Mouse (Mus musculus) embryonic facial prominence, embryonic 10.5 days (tissue): ENCODE measurements around the gene 4933405L10Rik. TPM values are rescaled to one million over a fixed set of nuclear protein-coding genes. Genes with fewer than 3 reads are reported as not detected.

ENCODE experiments used
- DNase-seq: peaks from one replicate; pipeline ENCODE4 v3.0.0-alpha.2; 2017; ENCODE audit warnings: low spot score
- H3K27ac ChIP-seq: fragments of 300-500 bp; sonication (generic); replicated peaks from 2 replicates; pipeline ENCODE4 v1.5.1; 2016; ENCODE audit warnings: mild to moderate bottlenecking
- H3K27me3 ChIP-seq: fragments of 300-500 bp; sonication (generic); replicated peaks from 2 replicates; pipeline ENCODE4 v1.6.1; 2016; ENCODE audit warnings: low read depth, mild to moderate bottlenecking; ENCODE audit not compliant: poor library complexity, severe bottlenecking
- H3K36me3 ChIP-seq: fragments of 300-500 bp; sonication (generic); replicated peaks from 2 replicates; pipeline ENCODE4 v1.6.1; 2016; ENCODE audit warnings: mild to moderate bottlenecking, moderate library complexity
- H3K4me1 ChIP-seq: fragments of 300-500 bp; sonication (generic); 2 replicates; pipeline ENCODE4 v1.6.1; 2016
- H3K4me3 ChIP-seq: fragments of 300-500 bp; sonication (generic); 2 replicates; pipeline ENCODE4 v1.5.1; 2016; ENCODE audit warnings: mild to moderate bottlenecking, moderate library complexity
- H3K9me3 ChIP-seq: fragments of 300-500 bp; sonication (generic); 2 replicates; pipeline ENCODE4 v1.6.1; 2016; ENCODE audit warnings: mild to moderate bottlenecking
- WGBS: fragments of 180-500 bp; shearing (Covaris S2); methylation state at CpG from one replicate; pipeline ENCODE4 v1.1.7; 2016; 5-methylcytosine and 5-hydroxymethylcytosine counted together
- polyA plus RNA-seq: library from polyadenylated mRNA; unstranded; fragments of >200 nt; fragmentation: Nextera tagmentation; extraction: Ambion mirVana; gene quantifications from 2 replicates; pipeline ENCODE4 v1.2.1, GENCODE M21; 2016

Gene 4933405L10Rik
- polyA plus RNA-seq, 1 experiment from 2014 or later = not detected

DNA sequence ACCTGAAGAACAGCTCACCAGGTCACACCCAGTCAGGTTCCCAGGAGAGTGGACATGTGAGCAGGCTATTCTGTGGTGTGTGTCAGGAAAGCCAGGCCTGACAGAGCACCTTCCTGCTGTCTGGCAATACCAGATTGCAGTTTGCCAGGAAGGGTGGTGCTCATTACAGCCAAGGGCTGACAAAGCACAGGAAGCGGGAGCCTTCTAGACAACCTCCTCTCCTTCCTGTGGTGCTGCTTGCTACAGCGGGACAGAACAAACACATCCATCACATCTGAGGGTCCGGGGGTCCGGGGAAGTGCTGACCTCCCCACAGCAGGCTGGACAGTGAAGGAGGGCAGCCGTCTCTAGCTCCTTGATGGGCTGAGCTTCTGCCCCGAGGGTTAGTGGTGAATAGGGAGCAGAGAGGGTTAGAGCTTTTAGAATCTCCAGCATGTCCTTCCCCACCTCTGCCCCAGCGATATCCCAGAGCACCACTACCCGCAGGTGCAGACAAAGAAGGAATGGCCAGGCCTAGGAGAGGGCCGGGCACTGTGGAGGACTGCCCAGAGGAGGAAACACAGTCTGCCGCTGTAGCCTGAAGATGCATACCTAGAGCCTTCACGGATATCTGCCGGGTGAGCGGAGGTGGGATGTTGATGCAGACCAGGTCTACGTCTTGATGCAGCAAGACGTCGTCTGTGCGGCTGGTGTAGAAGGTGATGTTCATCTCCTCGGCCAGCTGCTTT, 20.1 kb downstream of the 4933405L10Rik start:
- H3K4me3 ChIP-seq = no peak overlapping the region
- DNase-seq = no peak
- H3K27me3 ChIP-seq = no peaks in the 10 kb centered on the region
- no peak overlapping the region for H3K27ac ChIP-seq
- H3K36me3 ChIP-seq = peaks cover 49% of the 10 kb centered on the region
- H3K4me1 ChIP-seq = no peaks in the 10 kb centered on the region
- WGBS = 83% methylated on average over 18 of the region's 18 CpGs
- H3K9me3 ChIP-seq = no peaks in the 10 kb centered on the region

DNA sequence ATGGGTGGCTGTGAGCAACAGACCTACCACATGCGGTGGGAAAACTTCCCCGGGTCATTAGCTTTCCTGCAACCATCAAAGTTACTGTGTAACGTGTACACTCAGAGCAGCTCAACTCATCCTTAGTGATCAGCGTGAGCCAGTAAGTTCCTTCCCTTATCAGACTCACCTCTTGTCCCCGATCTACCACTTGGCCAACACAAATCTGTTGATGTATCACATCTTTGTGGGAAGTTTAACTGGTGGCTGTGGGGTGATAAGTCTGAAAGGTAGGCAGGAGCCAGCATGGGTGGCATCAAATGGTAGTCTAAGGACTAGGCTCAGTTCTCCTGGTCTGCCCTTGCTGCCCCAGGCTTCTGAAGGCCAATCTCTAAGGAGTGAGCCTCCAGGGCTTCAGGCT, 24.7 kb downstream of the 4933405L10Rik start:
- no peak overlapping the region for H3K27ac ChIP-seq
- no peaks in the 10 kb centered on the region for H3K27me3 ChIP-seq
- H3K36me3 ChIP-seq = peaks cover 15% of the 10 kb centered on the region
- no peak overlapping the region for H3K4me3 ChIP-seq
- H3K4me1 ChIP-seq = no peaks in the 10 kb centered on the region
- H3K9me3 ChIP-seq = no peaks in the 10 kb centered on the region
- WGBS = 91% methylated on average over 5 of the region's 5 CpGs
- DNase-seq = no peak

DNA sequence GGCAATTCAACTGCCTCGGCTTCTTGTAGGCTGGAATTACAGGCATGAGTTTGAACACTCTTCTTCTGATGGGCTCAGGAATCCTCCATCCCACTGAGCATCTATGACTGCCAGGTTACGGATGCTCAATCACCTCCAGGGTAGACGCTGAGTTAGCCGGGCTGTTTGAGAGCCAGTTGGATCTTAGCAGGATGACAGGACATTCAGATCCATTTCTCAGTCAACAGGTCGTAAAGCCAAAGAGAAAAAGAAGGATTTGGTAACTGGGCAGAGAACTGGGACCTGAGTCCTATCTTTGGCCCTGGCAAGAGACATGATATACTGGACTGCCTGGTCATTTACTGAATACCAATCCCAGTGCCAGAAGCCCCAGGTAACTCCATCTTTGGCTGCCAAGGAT, 31.8 kb downstream of the 4933405L10Rik start:
- WGBS = 92% methylated on average over 5 of the region's 5 CpGs
- H3K9me3 ChIP-seq = no peaks in the 10 kb centered on the region
- no peak overlapping the region for H3K4me3 ChIP-seq
- H3K4me1 ChIP-seq = peaks cover 5% of the 10 kb centered on the region
- H3K36me3 ChIP-seq = peaks cover 17% of the 10 kb centered on the region
- no peak overlapping the region for H3K27ac ChIP-seq
- H3K27me3 ChIP-seq = no peaks in the 10 kb centered on the region
- DNase-seq = no peak

DNA sequence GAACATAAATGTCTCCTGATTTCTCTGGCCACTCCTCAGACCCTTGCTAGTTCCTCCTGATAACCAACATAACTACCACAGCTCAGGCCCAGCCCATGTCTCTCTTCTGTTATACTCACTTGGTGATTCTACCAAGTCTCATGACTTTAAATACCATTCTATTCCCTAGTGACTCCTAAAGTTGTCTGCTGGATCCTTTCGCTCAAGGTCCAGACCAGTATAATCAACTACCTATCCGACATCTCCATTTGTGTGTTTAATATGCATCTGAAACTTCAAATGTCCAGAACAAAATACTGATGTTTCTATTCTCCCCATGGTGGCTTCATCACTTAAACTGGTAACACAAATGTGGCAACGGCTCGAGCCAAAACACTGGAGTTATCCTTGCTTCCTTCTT, 35.8 kb downstream of the 4933405L10Rik start:
- Histone ChIP-seq H3K4me1 (peaks cover 13% of the 10 kb centered on the region), H3K4me3 (no peak overlapping the region), H3K9me3 (no peaks in the 10 kb centered on the region), H3K27me3 (no peaks in the 10 kb centered on the region), H3K27ac (no peak overlapping the region), H3K36me3 (peaks cover 17% of the 10 kb centered on the region)
- DNase-seq = no peak
- 89% methylated on average over 4 of the region's 4 CpGs for WGBS

DNA sequence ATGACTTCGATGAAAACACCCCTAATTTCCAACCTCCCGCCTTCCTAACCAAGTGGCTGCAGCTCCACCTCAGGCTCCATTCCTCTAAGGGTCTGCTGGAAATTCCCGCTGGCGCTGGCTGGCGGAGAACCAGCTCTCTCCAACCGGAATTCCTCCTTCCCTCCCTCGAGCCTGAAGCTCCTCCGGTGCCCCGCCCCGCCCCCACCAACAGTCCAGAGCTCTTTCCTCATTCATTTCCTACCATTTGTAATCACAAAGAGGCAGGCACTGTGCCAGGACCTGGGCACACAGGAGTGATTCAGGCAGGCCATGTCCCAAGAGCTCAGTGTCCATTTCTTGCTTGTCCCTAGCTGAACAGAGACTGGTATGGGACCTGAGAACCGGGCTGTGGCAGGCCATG, 43.2 kb downstream of the 4933405L10Rik start:
- Histone ChIP-seq H3K4me3 (peak overlapping the region; percentile 33), H3K36me3 (peaks cover 23% of the 10 kb centered on the region), H3K9me3 (no peaks in the 10 kb centered on the region), H3K4me1 (peaks cover 32% of the 10 kb centered on the region), H3K27ac (peak overlapping the region; percentile 72), H3K27me3 (no peaks in the 10 kb centered on the region)
- peak; percentile 55 for DNase-seq
- WGBS = 13% methylated on average over 11 of the region's 11 CpGs

DNA sequence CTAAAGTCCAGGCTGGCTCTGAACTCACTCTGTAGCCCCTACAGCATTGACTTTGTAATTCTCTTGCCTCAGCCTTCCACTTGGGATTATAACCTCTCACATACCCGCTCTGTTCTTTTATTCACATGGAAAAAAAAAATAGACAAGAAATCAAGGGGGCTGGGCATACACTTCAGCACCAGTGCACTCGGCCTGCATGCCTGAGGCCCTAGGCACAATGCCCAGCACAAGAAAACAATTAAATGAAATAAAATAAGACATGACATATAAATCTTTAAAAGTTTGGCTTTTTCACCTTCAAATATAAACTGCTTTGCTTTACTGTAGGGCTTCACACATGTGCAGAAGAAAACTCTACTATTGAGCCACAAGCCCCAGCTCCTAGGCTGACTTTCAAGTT, 46.5 kb downstream of the 4933405L10Rik start:
- Histone ChIP-seq H3K27me3 (no peaks in the 10 kb centered on the region), H3K4me1 (peaks cover 31% of the 10 kb centered on the region), H3K36me3 (peaks cover 20% of the 10 kb centered on the region), H3K4me3 (no peak overlapping the region), H3K27ac (no peak overlapping the region), H3K9me3 (no peaks in the 10 kb centered on the region)
- no peak for DNase-seq
- 82% methylated on average over 2 of the region's 2 CpGs for WGBS

DNA sequence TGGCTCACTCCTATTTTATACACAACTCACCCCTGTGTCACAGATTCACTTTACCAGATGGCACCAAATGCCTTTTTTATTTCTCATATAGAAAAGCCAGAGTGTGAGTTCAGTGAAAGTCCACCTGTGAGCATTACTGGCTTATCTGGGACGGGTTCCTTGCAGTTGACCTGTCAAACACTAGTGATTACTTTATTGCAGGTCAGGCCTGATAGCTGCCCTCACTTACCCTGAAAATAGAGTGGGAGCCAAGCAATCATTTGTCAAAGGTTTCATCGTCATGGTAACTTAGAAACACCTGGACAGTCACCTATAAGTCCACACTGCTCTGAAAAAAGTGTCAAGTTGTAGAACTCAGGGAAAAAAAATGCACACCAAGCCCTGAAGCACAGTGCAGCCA, 47.2 kb downstream of the 4933405L10Rik start:
- Histone ChIP-seq H3K9me3 (no peaks in the 10 kb centered on the region), H3K4me3 (no peak overlapping the region), H3K4me1 (peaks cover 28% of the 10 kb centered on the region), H3K27me3 (no peaks in the 10 kb centered on the region), H3K27ac (no peak overlapping the region), H3K36me3 (peaks cover 20% of the 10 kb centered on the region)
- WGBS = 83% methylated on average over 2 of the region's 2 CpGs
- no peak for DNase-seq

DNA sequence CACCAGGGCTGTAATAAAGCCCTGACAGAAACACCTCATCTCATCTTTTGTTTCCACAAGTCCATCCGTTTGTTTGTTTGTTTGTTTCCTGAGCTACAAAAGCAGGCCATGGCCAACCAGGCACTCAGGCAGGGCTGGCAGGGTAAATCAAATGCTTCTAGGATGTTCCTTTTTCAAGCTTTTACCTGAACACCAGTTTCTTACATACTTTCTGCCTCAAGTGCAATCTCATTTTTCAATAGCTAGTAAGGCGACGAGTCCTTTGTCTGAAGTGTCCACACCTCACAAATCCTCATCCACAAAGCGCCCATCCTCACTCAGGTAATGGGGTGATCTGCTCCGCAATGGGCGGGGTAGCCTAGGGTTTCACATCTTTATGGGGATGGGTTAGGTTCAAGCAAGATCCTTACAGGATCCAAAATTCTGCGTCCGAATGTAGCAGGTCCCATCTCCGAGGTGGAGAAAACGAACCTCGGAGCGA, 50.4 kb downstream of the 4933405L10Rik start:
- Histone ChIP-seq H3K9me3 (no peaks in the 10 kb centered on the region), H3K27me3 (no peaks in the 10 kb centered on the region), H3K36me3 (peaks cover 20% of the 10 kb centered on the region), H3K27ac (peak overlapping the region; percentile 91), H3K4me3 (peak overlapping the region; percentile 98), H3K4me1 (peaks cover 12% of the 10 kb centered on the region)
- DNase-seq = no peak
- WGBS = 2% methylated on average over 12 of the region's 12 CpGs

DNA sequence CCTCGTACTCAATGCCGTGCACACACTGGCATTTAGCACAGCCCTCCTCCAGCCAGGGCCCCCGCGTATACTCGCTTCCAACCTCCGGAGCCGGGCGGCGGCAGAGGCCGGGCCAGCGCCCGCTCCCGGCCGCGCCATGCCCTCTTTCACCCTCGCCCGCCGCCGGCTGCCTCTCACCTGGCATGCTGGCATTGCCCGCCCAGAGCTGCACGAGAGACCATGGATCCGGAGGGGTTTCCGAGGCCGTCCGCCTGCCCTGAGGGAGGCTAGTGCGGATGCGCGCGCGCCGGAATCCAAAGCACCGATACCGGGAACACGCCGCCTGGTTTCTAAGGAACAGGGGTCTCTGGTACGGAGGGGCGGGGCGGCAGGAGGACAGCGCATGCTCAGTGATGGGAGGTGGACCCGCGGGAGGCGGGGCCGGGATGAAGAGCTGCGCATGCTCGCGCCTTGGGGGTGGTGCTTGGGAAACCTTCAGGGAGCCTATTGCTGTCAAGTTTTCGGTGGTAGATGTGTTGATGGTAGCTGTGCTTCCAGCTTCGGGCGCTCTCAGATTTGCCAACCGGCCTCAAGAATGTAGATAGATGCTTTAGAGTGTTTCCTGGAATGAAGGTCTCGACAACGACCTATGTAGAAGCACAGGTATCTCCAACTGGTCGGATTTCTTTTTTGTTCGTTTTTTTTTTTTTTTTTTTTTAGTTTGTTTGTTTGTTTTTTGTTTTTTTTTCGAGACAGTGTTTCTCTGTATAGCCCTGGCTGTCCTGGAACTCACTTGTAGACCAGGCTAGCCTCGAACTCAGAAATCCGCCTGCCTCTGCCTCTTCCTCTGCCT, 51.0 kb downstream of the 4933405L10Rik start, which contains the start of gene Gfod2:
Gfod2 (minus strand) TSS at position 388 of the 832 bp plus-strand sequence.
- Histone ChIP-seq H3K4me1 (peaks cover 12% of the 10 kb centered on the region), H3K27me3 (no peaks in the 10 kb centered on the region), H3K36me3 (peaks cover 15% of the 10 kb centered on the region), H3K4me3 (peak within 1 kb of the TSS; percentile 98), H3K9me3 (no peaks in the 10 kb centered on the region), H3K27ac (peak within 1 kb of the TSS; percentile 91)
- WGBS = 5% methylated on average over 57 of the region's 57 CpGs
- peak; percentile 99 for DNase-seq

Other genes starting within 250 kb of the 4933405L10Rik start
- gene Tppp3, start 236.1 kb upstream of the 4933405L10Rik start, polyA plus RNA-seq = 35.7 and 48.8 TPM in 2 replicates
- 19.2 and 20.5 TPM in 2 replicates for gene Zdhhc1, start 210.8 kb upstream of the 4933405L10Rik start, polyA plus RNA-seq
- gene Hsd11b2, start 188.9 kb upstream of the 4933405L10Rik start, polyA plus RNA-seq = 18.8 and 22.2 TPM in 2 replicates
- gene Atp6v0d1, start 141.6 kb upstream of the 4933405L10Rik start, polyA plus RNA-seq = 64.7 and 64.9 TPM in 2 replicates
- 13.5 and 15.9 TPM in 2 replicates for gene Ripor1, start 102.4 kb upstream of the 4933405L10Rik start, polyA plus RNA-seq
- 136 and 137 TPM in 2 replicates for gene Ctcf, start 71.1 kb upstream of the 4933405L10Rik start, polyA plus RNA-seq
- gene Agrp, start 70.3 kb upstream of the 4933405L10Rik start, polyA plus RNA-seq = 0.59 and 0.64 TPM in 2 replicates
- gene Carmil2, start 21.4 kb upstream of the 4933405L10Rik start, polyA plus RNA-seq = 1.5 TPM in 2 replicates
- gene Acd, start 6.6 kb upstream of the 4933405L10Rik start, polyA plus RNA-seq = 67.7 and 72.6 TPM in 2 replicates
- 15.1 and 16.8 TPM in 2 replicates for gene Pard6a, start 6.5 kb upstream of the 4933405L10Rik start, polyA plus RNA-seq
- 49.3 and 54.0 TPM in 2 replicates for gene Enkd1, start 555 bp downstream of the 4933405L10Rik start, polyA plus RNA-seq
- gene Gfod2, start 51.0 kb downstream of the 4933405L10Rik start, polyA plus RNA-seq = 34.7 and 36.6 TPM in 2 replicates
- gene Ranbp10, start 119.7 kb downstream of the 4933405L10Rik start, polyA plus RNA-seq = 11.4 and 12.1 TPM in 2 replicates
- gene Tsnaxip1, start 120.1 kb downstream of the 4933405L10Rik start, polyA plus RNA-seq = 0.19 and 0.40 TPM in 2 replicates
- 49.6 and 51.2 TPM in 2 replicates for gene Cenpt, start 145.6 kb downstream of the 4933405L10Rik start, polyA plus RNA-seq
- 82.1 and 83.0 TPM in 2 replicates for gene Thap11, start 147.5 kb downstream of the 4933405L10Rik start, polyA plus RNA-seq
- 394 and 398 TPM in 2 replicates for gene Nutf2, start 152.9 kb downstream of the 4933405L10Rik start, polyA plus RNA-seq
- 69.8 and 78.4 TPM in 2 replicates for gene Edc4, start 173.2 kb downstream of the 4933405L10Rik start, polyA plus RNA-seq
- 0.35 and 0.54 TPM in 2 replicates for gene Nrn1l, start 185.9 kb downstream of the 4933405L10Rik start, polyA plus RNA-seq
- 35.9 and 38.1 TPM in 2 replicates for gene Pskh1, start 192.8 kb downstream of the 4933405L10Rik start, polyA plus RNA-seq
- gene Ctrl, start 226.2 kb downstream of the 4933405L10Rik start, polyA plus RNA-seq = 1.9 and 2.2 TPM in 2 replicates
- gene Psmb10, start 230.8 kb downstream of the 4933405L10Rik start, polyA plus RNA-seq = 30.5 and 36.8 TPM in 2 replicates
- 1.7 and 2.4 TPM in 2 replicates for gene Lcat, start 235.7 kb downstream of the 4933405L10Rik start, polyA plus RNA-seq